Mouse (Mus musculus) brain, embryonic 14.5 days (tissue): ENCODE results near the gene Olfr555.

Source experiments
- CTCF ChIP-seq: fragments of 200-500 bp; IDR thresholded peaks from 2 replicates; pipeline ENCODE4 v1.5.1; 2012; ENCODE audit warnings: inconsistent platforms, mild to moderate bottlenecking, moderate library complexity, borderline replicate concordance; ENCODE audit not compliant: insufficient read depth, insufficient read length; ENCODE audit errors: extremely low read depth
- POLR2A ChIP-seq: fragments of 200-500 bp; IDR thresholded peaks from 2 replicates; pipeline ENCODE4 v1.6.1; 2012; ENCODE audit warnings: mild to moderate bottlenecking, inconsistent platforms, borderline replicate concordance; ENCODE audit not compliant: poor library complexity, insufficient read depth, insufficient read length, severe bottlenecking; ENCODE audit errors: extremely low read depth

GRCm38 (mm10) chr7:102618118-102618517 lies 40.5 kb upstream of the Olfr555 start, which contains the start of gene Olfr553:
- TF ChIP-seq CTCF (no peak), POLR2A (no peak)
